Mouse (Mus musculus): Measurements from ENCODE around the gene Kctd19.

DNA sequence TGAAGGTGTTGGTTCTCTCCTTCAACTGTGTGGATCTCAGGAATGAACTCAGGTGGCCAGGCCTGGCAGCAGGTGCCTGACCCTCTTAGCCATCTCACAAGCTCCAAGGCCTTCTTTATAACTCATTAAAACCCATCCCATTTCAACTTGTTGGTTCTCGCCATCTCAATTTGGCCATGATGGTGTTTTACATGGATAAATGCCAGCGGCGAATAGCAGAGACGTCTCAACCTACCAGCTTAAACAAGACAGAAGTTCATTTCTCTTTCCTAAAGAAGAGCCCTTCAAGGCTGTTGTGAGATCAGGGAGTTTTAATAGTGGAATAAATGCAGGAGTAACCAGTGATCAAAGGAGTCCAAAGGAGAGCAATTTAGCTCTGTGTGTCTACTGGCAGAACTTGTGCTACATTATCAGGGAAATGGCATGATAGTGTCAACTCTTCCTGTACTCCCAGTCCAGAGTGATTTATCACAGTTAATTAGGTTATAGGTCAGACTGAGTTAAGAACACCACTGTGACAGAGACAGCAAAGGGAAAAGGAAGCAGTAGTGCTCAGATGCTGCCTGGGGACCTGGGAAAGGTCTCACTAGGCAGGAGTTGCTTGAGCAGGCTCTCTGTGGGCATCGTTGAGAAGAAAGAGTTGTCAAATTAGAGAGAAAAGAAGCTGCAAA is 23.9 kb upstream of the Kctd19 start:
- TF ChIP-seq POLR2A (IDR thresholded peaks at IDR 0.05; ENCODE audit: borderline replicate concordance, extremely low read depth, low read depth, low read length): no peak
- no peak for TF ChIP-seq CTCF (IDR thresholded peaks at IDR 0.05; ENCODE audit: insufficient read depth, low read length)

Measured in lung, adult 2 months (tissue).